Mouse (Mus musculus) ES-Bruce4 (cell line): ENCODE measurements around the gene Vps33b.

Source experiments
- CTCF ChIP-seq: IDR thresholded peaks from one replicate; pipeline ENCODE4 v1.8.1; 2011; ENCODE audit warnings: low read depth, low read length
- EP300 ChIP-seq: IDR thresholded peaks from 2 replicates; pipeline ENCODE4 v1.6.1; 2011; ENCODE audit warnings: low read depth, low read length; ENCODE audit not compliant: insufficient read depth
- POLR2A ChIP-seq: IDR thresholded peaks from one replicate; pipeline ENCODE4 v1.8.1; 2011; ENCODE audit warnings: low read length; ENCODE audit not compliant: insufficient read depth

- TF ChIP-seq CTCF = peak; percentile 67
- no peak for TF ChIP-seq POLR2A
- no peak for TF ChIP-seq EP300
Measured at GRCm38 (mm10) chr7:80340793-80341192, 71.3 kb downstream of the Vps33b start, which contains the start of gene Unc45a.
